ENCODE assay signal across 28 mouse cellular contexts in genomic region chr9:94889647-94890046, GRCm38 (mm10).
"Had no signal": no experiment of that assay in that cellular context is flagged by ENCODE, and none has a peak within 500 bp of the region (broad histone marks: within the 10 kb centered on the region; RNA-seq: fewer than 3 reads in every experiment).

No protein-coding gene starts in this region.

- ATAC-seq: forebrain, embryonic 13.5 days; forebrain, embryonic 14.5 days; forebrain, embryonic 15.5 days; forebrain, embryonic 16.5 days; forebrain, postnatal 0 days had no signal

- H3K27ac ChIP-seq: embryonic facial prominence, embryonic 10.5 days; embryonic facial prominence, embryonic 12.5 days; embryonic facial prominence, embryonic 13.5 days; embryonic facial prominence, embryonic 15.5 days; forebrain, embryonic 10.5 days; forebrain, embryonic 12.5 days; forebrain, embryonic 13.5 days; forebrain, embryonic 15.5 days; gastrocnemius, adult 2 months; heart, adult 2 months had no signal

- H3K9ac ChIP-seq: embryonic facial prominence, embryonic 12.5 days; embryonic facial prominence, embryonic 13.5 days; embryonic facial prominence, embryonic 15.5 days; forebrain, embryonic 12.5 days; forebrain, embryonic 13.5 days; forebrain, embryonic 15.5 days; forebrain, postnatal 0 days had no signal

- H3K4me1 ChIP-seq: embryonic facial prominence, embryonic 10.5 days; embryonic facial prominence, embryonic 12.5 days; embryonic facial prominence, embryonic 13.5 days; embryonic facial prominence, embryonic 15.5 days; forebrain, embryonic 10.5 days; forebrain, embryonic 12.5 days; forebrain, embryonic 13.5 days; forebrain, embryonic 15.5 days had no signal

- H3K4me2 ChIP-seq: embryonic facial prominence, embryonic 12.5 days; embryonic facial prominence, embryonic 13.5 days; embryonic facial prominence, embryonic 15.5 days; forebrain, embryonic 12.5 days; forebrain, embryonic 13.5 days; forebrain, embryonic 15.5 days had no signal

- H3K27me3 ChIP-seq: embryonic facial prominence, embryonic 12.5 days; embryonic facial prominence, embryonic 13.5 days; embryonic facial prominence, embryonic 15.5 days; forebrain, embryonic 12.5 days; forebrain, embryonic 13.5 days; forebrain, embryonic 15.5 days had no signal

- H3K4me3 ChIP-seq: embryonic facial prominence, embryonic 10.5 days; embryonic facial prominence, embryonic 12.5 days; embryonic facial prominence, embryonic 13.5 days; embryonic facial prominence, embryonic 15.5 days; erythroblast, embryonic 14.5 days; forebrain, embryonic 10.5 days; forebrain, embryonic 12.5 days; forebrain, embryonic 13.5 days; forebrain, embryonic 15.5 days; gastrocnemius, adult 2 months; heart, adult 2 months had no signal

- DNase-seq: cerebellum, adult 8-10 months; cerebellum, adult 9-10 months; cerebellum, adult 9-11 months; cerebellum, postnatal 10 days; cerebellum, postnatal 14 days; cerebellum, postnatal 25 days; cerebellum, postnatal 36 days; embryo, embryonic 11 days; forebrain, postnatal 0 days; gastrocnemius, adult 2 months; gastrocnemius, postnatal 10 days; gastrocnemius, postnatal 14 days; gastrocnemius, postnatal 25 days; gastrocnemius, postnatal 36 days; heart, adult 11 months; heart, adult 18-20 months; heart, adult 2 months had no signal

- H3K9me3 ChIP-seq: embryonic facial prominence, embryonic 10.5 days; embryonic facial prominence, embryonic 12.5 days; embryonic facial prominence, embryonic 13.5 days; embryonic facial prominence, embryonic 15.5 days; forebrain, embryonic 10.5 days; forebrain, embryonic 12.5 days; forebrain, embryonic 15.5 days had no signal

- H3K36me3 ChIP-seq: embryonic facial prominence, embryonic 10.5 days; embryonic facial prominence, embryonic 12.5 days; embryonic facial prominence, embryonic 13.5 days; embryonic facial prominence, embryonic 15.5 days; forebrain, embryonic 10.5 days; forebrain, embryonic 12.5 days; forebrain, embryonic 15.5 days had no signal
